Mouse (Mus musculus): ENCODE measurements at regions not wholly inside any gene's neighbourhood (a gene's known extent, or its start where the extent isn't known, plus 50 kb on each side); places are given as distances from the start of the nearest gene placed in this dataset.

DNA sequence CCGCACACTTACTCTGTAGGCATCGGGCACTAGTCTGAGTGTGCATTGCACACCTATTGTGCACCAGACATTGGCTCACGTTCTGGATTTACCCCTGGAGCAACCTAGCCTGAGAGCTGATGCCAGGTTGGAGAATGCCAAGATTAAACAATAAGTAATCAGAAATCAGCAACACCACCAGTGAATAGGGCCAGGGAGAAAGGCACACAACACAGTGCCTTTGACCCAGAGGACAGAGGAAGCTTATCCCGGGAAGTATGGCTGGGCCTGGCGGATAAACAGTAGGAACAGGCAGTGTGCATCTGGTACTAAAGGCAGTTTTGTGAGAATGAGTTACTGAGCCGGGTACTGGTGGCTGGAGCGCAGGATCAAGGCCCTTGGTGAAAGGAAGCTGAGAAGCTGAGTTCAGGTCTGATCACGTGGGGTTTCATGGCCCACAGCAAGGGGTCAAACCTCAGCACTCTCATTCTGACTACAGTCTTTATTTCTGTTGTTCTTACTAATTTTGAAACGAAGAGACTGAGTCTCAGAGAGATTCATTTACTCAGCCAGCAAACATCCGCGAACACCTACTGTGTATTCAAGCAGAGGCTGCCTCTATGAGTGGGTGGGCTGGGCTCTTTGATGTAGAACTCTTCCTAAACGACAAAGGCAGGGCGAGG is 284.8 kb upstream of the Msx2 start:
- Histone ChIP-seq H3K36me3 (ENCODE audit: control insufficient read depth, insufficient read depth, low read length) (no peaks in the 10 kb centered on the region), H3K4me1 (ENCODE audit: control insufficient read depth, insufficient read depth, low read length) (peaks cover 20% of the 10 kb centered on the region), H3K27ac (ENCODE audit: low read depth, low read length) (no peak overlapping the region), H3K9ac (ENCODE audit: low read depth, low read length) (no peak overlapping the region), H3K4me3 (ENCODE audit: low read depth, low read length) (no peak overlapping the region), H3K4me2 (no peak overlapping the region), H3K27me3 (ENCODE audit: control insufficient read depth, insufficient read depth, low read length) (0 out of 2 replicates have a peak, but pooled peaks cover 9% of the 10 kb centered on the region), H3K9me3 (replicated peaks; ENCODE audit: control insufficient read depth, low read length) (no peaks in the 10 kb centered on the region)
- no peak for ATAC-seq (replicated peaks; ENCODE audit: insufficient number of reproducible peaks, low FRiP score, low TSS enrichment)
- WGBS (ENCODE audit: insufficient replicate concordance) = 59% methylated on average over 13 of the region's 13 CpGs

DNA sequence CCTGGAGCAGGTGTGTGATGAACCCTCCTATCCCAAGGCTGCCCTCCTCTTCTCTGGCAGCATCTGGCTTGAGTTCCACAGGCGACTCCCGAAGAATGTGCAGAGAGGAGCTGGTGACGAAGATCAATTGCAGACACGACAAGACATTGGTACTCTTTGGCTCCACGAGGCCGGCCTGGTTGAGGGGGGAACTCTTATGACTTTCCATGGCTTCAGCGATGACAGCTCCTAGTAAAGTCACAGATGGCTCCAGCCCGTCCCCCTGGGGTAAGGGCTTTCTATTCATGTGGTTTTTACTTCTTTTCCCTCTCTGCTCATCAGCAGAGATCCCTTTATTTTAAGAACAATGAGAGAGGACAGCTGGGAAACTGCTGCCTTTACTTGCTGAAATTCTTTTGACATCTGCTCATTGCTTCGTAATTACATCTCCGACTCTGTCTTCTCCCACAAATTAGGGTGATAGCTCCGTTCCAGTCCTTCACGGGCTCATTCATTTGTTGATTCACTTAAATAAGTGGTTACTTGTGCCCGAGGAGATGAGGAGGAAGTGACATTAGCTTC is 284.2 kb upstream of the Msx2 start:
- Histone ChIP-seq H3K4me2 (no peak overlapping the region), H3K27me3 (ENCODE audit: control insufficient read depth, insufficient read depth, low read length) (0 out of 2 replicates have a peak, but pooled peaks cover 9% of the 10 kb centered on the region), H3K9me3 (replicated peaks; ENCODE audit: control insufficient read depth, low read length) (no peaks in the 10 kb centered on the region), H3K27ac (ENCODE audit: low read depth, low read length) (no peak overlapping the region), H3K36me3 (ENCODE audit: control insufficient read depth, insufficient read depth, low read length) (no peaks in the 10 kb centered on the region), H3K4me3 (ENCODE audit: low read depth, low read length) (no peak overlapping the region), H3K4me1 (ENCODE audit: control insufficient read depth, insufficient read depth, low read length) (peaks cover 20% of the 10 kb centered on the region), H3K9ac (ENCODE audit: low read depth, low read length) (no peak overlapping the region)
- WGBS (ENCODE audit: insufficient replicate concordance) = 44% methylated on average over 13 of the region's 13 CpGs
- no peak for ATAC-seq (replicated peaks; ENCODE audit: insufficient number of reproducible peaks, low FRiP score, low TSS enrichment)

DNA sequence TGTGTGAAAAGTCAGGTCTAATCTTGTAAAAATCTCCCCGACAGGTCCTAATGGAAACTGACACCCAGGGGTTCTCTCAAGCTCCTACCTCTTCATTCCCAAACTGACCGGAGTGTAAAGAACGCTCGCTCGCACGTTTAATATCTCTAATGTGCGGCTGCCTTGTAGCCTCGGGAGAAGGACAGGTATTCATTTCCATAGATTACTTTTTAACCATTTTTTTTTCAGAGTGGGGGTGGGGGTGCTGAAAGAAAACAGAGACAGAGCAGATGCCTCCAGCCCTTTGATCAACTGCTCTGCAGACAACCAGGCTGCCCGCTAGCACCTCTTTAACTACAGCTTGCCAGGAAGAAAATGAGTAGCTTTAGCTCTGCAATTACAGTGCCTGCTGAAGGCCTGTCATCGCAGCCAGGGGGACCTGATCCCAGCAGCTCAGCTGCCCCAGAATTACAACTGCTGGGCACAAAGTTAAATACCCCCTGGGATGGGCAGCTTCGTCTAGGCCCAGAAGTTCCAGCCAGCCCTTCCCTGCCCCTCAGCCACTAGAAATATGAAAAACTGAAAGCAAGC is 282.3 kb upstream of the Msx2 start:
- H3K27ac ChIP-seq (ENCODE audit: low read depth, low read length) = peak overlapping the region; percentile 66
- H3K4me3 ChIP-seq (ENCODE audit: low read depth, low read length) = no peak overlapping the region
- WGBS (ENCODE audit: insufficient replicate concordance) = 24% methylated on average over 11 of the region's 11 CpGs
- H3K4me1 ChIP-seq (ENCODE audit: control insufficient read depth, insufficient read depth, low read length) = peaks cover 20% of the 10 kb centered on the region
- peak overlapping the region; percentile 46 for H3K4me2 ChIP-seq
- H3K27me3 ChIP-seq (ENCODE audit: control insufficient read depth, insufficient read depth, low read length) = peaks cover 5% of the 10 kb centered on the region; the same call in 1 of the 2 replicates
- no peak for ATAC-seq (replicated peaks; ENCODE audit: insufficient number of reproducible peaks, low FRiP score, low TSS enrichment)
- no peak overlapping the region for H3K9ac ChIP-seq (ENCODE audit: low read depth, low read length)
- H3K9me3 ChIP-seq (replicated peaks; ENCODE audit: control insufficient read depth, low read length) = no peaks in the 10 kb centered on the region
- no peaks in the 10 kb centered on the region for H3K36me3 ChIP-seq (ENCODE audit: control insufficient read depth, insufficient read depth, low read length)

DNA sequence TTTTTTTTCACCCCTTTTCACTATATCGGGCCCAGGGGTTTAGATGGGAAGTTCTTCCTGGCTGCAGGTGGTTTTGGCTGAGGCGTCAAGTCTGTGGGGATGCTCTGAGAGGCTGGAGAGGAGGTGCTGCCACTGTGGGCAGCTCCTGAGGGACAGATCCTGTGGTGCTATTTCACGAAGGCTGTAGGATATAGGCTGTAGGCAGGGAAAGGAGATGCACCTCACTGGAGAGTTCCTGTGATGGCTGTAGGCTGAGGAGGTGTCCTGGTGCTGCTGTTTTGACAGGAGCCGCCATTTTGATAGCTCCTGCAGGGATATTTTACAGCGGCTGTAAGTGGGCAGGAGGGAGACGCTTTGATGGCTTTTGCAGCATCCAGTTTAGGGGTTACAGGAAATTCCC is 280.2 kb upstream of the Msx2 start:
- Histone ChIP-seq H3K9ac (ENCODE audit: low read depth, low read length) (no peak overlapping the region), H3K9me3 (replicated peaks; ENCODE audit: control insufficient read depth, low read length) (no peaks in the 10 kb centered on the region), H3K4me3 (ENCODE audit: low read depth, low read length) (no peak overlapping the region), H3K27me3 (ENCODE audit: control insufficient read depth, insufficient read depth, low read length) (peaks cover 5% of the 10 kb centered on the region; the same call in 1 of the 2 replicates), H3K36me3 (ENCODE audit: control insufficient read depth, insufficient read depth, low read length) (no peaks in the 10 kb centered on the region), H3K27ac (ENCODE audit: low read depth, low read length) (no peak overlapping the region), H3K4me1 (ENCODE audit: control insufficient read depth, insufficient read depth, low read length) (peaks cover 20% of the 10 kb centered on the region), H3K4me2 (no peak overlapping the region)
- WGBS (ENCODE audit: insufficient replicate concordance) = 66% methylated on average over 6 of the region's 6 CpGs
- no peak for ATAC-seq (replicated peaks; ENCODE audit: insufficient number of reproducible peaks, low FRiP score, low TSS enrichment)

DNA sequence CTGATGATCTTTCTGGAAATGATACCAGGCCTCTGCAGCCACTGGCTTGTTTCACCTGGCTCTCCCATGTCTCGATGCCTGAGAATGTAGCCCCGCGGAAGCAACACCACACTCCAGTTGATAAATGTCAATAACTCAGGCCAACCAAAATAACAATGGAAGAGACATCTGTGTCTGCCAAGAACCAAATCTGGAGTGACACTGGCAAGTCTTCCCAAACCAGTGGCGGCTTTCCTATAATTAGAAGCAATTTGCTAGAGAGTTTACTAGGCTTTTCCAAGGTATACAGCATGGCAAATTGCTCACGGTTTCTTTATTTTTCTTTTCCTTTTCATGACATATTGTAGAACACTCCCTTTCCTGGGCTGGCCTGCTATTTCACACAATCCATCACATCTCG is 268.1 kb upstream of the Msx2 start:
- H3K36me3 ChIP-seq (ENCODE audit: control insufficient read depth, insufficient read depth, low read length) = no peaks in the 10 kb centered on the region
- WGBS (ENCODE audit: insufficient replicate concordance) = 75% methylated on average over 6 of the region's 6 CpGs
- peaks cover 3% of the 10 kb centered on the region; the same call in 1 of the 2 replicates for H3K27me3 ChIP-seq (ENCODE audit: control insufficient read depth, insufficient read depth, low read length)
- H3K4me1 ChIP-seq (ENCODE audit: control insufficient read depth, insufficient read depth, low read length) = no peaks in the 10 kb centered on the region
- H3K4me2 ChIP-seq = no peak overlapping the region
- no peak for ATAC-seq (replicated peaks; ENCODE audit: insufficient number of reproducible peaks, low FRiP score, low TSS enrichment)
- H3K9me3 ChIP-seq (replicated peaks; ENCODE audit: control insufficient read depth, low read length) = no peaks in the 10 kb centered on the region
- no peak overlapping the region for H3K27ac ChIP-seq (ENCODE audit: low read depth, low read length)
- no peak overlapping the region for H3K9ac ChIP-seq (ENCODE audit: low read depth, low read length)
- H3K4me3 ChIP-seq (ENCODE audit: low read depth, low read length) = no peak overlapping the region

DNA sequence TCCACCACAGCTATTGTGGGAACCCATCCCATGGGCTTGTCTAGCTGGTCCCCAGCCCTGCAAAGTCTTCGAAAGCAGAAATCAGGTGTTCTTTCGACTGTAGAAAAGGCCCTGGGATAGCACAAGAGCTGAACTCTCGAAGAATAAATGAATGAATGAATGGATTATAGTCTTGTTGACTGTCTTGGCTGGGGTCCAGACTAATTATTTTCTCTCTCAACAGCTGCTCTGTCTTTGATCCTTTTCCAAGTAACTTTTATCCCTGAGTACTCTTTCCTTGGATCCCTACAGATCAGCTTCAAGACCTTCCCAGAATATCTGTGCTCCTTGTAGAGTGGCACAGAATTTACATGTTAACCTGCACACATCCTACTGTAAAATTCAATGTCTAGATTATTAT is 266.3 kb upstream of the Msx2 start:
- Histone ChIP-seq H3K9ac (ENCODE audit: low read depth, low read length) (no peak overlapping the region), H3K4me1 (ENCODE audit: control insufficient read depth, insufficient read depth, low read length) (no peaks in the 10 kb centered on the region), H3K9me3 (replicated peaks; ENCODE audit: control insufficient read depth, low read length) (no peaks in the 10 kb centered on the region), H3K4me3 (ENCODE audit: low read depth, low read length) (no peak overlapping the region), H3K27ac (ENCODE audit: low read depth, low read length) (no peak overlapping the region), H3K4me2 (no peak overlapping the region), H3K36me3 (ENCODE audit: control insufficient read depth, insufficient read depth, low read length) (no peaks in the 10 kb centered on the region), H3K27me3 (ENCODE audit: control insufficient read depth, insufficient read depth, low read length) (peaks cover 3% of the 10 kb centered on the region; the same call in 1 of the 2 replicates)
- ATAC-seq (replicated peaks; ENCODE audit: insufficient number of reproducible peaks, low FRiP score, low TSS enrichment) = no peak
- 79% methylated on average over 3 of the region's 3 CpGs for WGBS (ENCODE audit: insufficient replicate concordance)

DNA sequence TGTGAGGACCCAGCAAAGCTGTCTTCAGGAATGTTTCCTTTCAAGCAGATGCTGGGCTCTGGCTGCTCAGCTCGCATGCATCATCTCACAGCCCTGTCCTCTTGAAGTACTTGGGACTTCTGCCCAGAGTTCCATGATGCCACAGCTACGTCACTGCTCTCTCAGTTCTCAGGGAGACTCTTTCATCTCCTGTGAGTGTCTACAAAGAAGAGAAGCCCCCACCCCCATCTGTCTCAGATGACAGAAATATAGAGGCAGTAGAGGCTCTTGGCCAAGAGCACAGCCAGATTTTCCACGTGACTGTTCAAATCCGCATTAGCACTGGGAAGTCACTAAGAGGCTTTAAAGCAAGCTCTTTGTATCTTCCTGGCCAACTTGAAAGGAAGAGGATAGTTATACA is 262.1 kb upstream of the Msx2 start:
- H3K27ac ChIP-seq (ENCODE audit: low read depth, low read length) = no peak overlapping the region
- 56% methylated on average over 4 of the region's 4 CpGs for WGBS (ENCODE audit: insufficient replicate concordance)
- ATAC-seq (replicated peaks; ENCODE audit: insufficient number of reproducible peaks, low FRiP score, low TSS enrichment) = no peak

DNA sequence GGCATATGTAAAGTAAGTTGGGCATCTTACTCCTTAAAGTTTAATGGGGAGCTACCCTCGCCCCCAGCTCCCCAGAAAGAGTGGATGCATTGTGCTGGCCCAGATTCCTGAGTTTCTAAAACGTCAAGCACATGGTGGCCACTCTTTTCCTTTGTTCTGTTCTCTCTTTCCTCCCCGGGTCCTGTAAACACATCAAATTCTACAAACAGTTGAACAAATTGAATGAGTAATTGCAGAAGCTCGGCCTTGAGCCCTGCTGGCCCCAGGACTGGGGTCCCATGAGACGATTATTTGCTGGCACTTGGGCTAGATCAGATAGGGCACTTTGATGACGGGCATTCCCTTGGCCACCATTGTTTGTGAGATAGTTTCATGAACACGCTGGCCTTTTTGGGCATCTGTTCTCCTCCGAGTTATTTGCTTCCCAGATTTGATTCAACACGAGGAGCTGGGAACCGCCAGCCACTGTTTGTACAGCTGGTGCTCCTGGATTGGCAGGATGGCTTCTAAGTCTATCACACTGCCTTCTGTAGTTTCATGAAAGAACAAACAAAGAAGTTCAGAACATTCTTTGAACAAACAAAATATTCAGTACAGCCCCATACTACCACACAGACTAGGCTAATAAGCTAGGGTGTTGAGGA is 257.5 kb upstream of the Msx2 start:
- 60% methylated on average over 10 of the region's 10 CpGs for WGBS (ENCODE audit: insufficient replicate concordance)
- H3K27me3 ChIP-seq (ENCODE audit: control insufficient read depth, insufficient read depth, low read length) = no peaks in the 10 kb centered on the region
- no peak overlapping the region for H3K9ac ChIP-seq (ENCODE audit: low read depth, low read length)
- no peaks in the 10 kb centered on the region for H3K9me3 ChIP-seq (replicated peaks; ENCODE audit: control insufficient read depth, low read length)
- H3K36me3 ChIP-seq (ENCODE audit: control insufficient read depth, insufficient read depth, low read length) = no peaks in the 10 kb centered on the region
- H3K4me1 ChIP-seq (ENCODE audit: control insufficient read depth, insufficient read depth, low read length) = no peaks in the 10 kb centered on the region
- no peak overlapping the region for H3K4me3 ChIP-seq (ENCODE audit: low read depth, low read length)
- no peak overlapping the region for H3K27ac ChIP-seq (ENCODE audit: low read depth, low read length)
- no peak for ATAC-seq (replicated peaks; ENCODE audit: insufficient number of reproducible peaks, low FRiP score, low TSS enrichment)
- no peak overlapping the region for H3K4me2 ChIP-seq

More for the DNA sequence above, 262.1 kb upstream of the Msx2 start:
- Histone ChIP-seq H3K27me3 (ENCODE audit: control insufficient read depth, insufficient read depth, low read length) (peaks cover 3% of the 10 kb centered on the region; the same call in 1 of the 2 replicates), H3K9ac (ENCODE audit: low read depth, low read length) (no peak overlapping the region), H3K4me1 (ENCODE audit: control insufficient read depth, insufficient read depth, low read length) (no peaks in the 10 kb centered on the region), H3K4me3 (ENCODE audit: low read depth, low read length) (no peak overlapping the region), H3K36me3 (ENCODE audit: control insufficient read depth, insufficient read depth, low read length) (no peaks in the 10 kb centered on the region), H3K9me3 (replicated peaks; ENCODE audit: control insufficient read depth, low read length) (no peaks in the 10 kb centered on the region), H3K4me2 (no peak overlapping the region)

All from heart, embryonic 11.5 days (tissue).